Mouse (Mus musculus): ENCODE results near the gene Syt12. TPM values are rescaled to one million over a fixed set of nuclear protein-coding genes. Genes with fewer than 3 reads are reported as not detected.
A peak's percentile ranks its signal among the peaks of the same experiment; 100 is the strongest.

The Syt12 gene
- polyA plus RNA-seq, 1 experiment = not detected

DNA sequence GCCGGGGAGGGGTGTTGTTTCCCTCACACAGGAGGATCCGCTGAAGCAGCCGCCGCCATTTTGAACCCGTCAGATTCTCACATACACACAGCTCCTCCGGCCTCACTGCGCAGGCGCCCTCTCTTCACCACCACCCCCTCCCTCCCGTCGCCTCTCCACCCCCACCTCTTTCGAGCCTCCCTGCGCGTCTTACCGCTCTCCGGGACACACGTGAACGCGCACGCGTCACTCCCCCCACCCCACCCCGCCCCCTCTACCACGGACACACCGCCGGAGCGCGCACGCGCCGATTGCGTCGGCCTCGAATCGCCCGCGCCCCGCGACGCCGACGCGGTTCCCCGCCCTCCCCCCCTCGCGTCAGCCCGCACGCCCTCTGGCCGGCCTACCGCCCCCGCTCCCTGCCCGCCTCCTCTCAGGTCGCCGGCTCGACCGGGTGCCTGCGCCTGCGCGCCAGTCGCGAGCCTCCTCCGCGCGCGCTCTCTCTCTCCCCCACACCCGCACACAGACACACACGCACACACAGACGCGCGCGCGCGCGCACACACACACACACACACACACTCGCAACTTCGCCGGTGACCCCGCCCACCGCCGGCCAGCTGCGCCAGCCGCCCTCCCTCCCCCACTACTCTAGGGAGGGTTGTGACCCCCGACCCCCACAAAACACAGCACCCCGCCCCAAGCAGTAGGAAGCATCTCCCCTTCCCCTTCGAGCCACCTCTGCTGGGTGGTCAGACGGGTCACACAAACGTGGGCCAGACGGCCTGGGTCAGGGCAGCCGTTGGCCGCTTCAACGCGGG, 80.0 kb downstream of the Syt12 start:
- Histone ChIP-seq H3K27me3 (replicated peaks) (no peaks in the 10 kb centered on the region), H3K9me3 (no peaks in the 10 kb centered on the region), H3K4me1 (peaks cover 29% of the 10 kb centered on the region), H3K36me3 (replicated peaks; ENCODE audit: low read length) (peaks cover 19% of the 10 kb centered on the region), H3K4me3 (replicated peaks) (peak overlapping the region; percentile 93)
- no peak for TF ChIP-seq FLI1 (IDR thresholded peaks at IDR 0.05; ENCODE audit: low read length)
- no peak for TF ChIP-seq GATA1 (IDR thresholded peaks at IDR 0.05; ENCODE audit: borderline replicate concordance, low read length)

DNA sequence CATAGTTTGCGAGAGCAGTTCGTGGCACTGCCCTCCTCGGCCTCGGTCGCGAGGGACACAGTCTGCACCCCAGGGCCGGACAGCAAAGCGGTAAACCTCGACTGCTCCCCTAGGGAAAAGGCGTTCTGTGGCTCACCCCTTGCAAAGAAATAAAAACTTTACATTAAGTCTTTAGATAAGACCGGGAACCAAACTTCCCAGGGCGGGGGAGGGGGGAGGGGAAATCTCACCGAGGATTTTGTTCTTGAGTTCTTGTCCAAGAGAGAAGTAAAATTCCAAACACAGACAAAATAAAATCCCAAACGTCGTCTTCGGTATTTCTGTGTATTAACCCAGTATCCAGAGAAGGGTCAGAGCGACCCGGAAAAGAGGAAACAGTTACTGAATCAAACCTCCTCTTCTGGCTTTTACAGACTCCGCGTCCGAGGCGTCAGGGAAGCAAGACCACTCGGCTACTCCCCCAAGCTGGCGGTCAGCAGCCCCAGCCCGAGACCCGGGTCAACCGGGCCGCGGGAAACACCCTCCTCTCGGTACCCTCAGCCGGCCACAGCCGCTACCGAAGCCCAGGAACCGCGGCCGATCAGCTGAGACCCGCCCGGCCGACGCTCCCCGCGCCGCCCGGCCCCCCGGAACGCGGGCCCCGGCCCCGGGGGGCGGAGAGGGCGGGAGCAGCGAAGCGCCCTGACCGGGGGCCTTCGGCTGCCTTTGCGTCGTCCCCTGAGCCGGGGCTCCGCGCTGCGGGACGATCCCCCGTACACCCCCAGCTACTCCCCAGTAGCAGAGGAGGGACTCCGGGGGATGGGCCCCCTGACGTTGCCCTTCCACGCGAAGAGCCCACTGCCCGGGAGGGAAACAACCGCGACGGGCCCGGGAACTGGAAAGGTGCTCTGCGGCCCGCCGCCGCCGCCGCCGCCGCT, 80.9 kb downstream of the Syt12 start:
- H3K4me1 ChIP-seq = peaks cover 29% of the 10 kb centered on the region
- H3K27me3 ChIP-seq (replicated peaks) = no peaks in the 10 kb centered on the region
- H3K9me3 ChIP-seq = no peaks in the 10 kb centered on the region
- peaks cover 27% of the 10 kb centered on the region for H3K36me3 ChIP-seq (replicated peaks; ENCODE audit: low read length)
- peak overlapping the region; percentile 93 for H3K4me3 ChIP-seq (replicated peaks)
- TF ChIP-seq GATA1 (IDR thresholded peaks at IDR 0.05; ENCODE audit: borderline replicate concordance, low read length) = no peak
- no peak for TF ChIP-seq FLI1 (IDR thresholded peaks at IDR 0.05; ENCODE audit: low read length)

Other genes with a start within 250 kb of the Syt12 start
- 67.5 and 91.7 TPM in 2 replicates for gene Pold4, start 245.5 kb downstream of the Syt12 start, polyA plus RNA-seq (2012; ENCODE audit: insufficient read depth, low replicate concordance)
- 16.5 and 28.6 TPM in 2 replicates for gene Ssh3, start 208.3 kb downstream of the Syt12 start, polyA plus RNA-seq (2012; ENCODE audit: insufficient read depth, low replicate concordance)
- 5.6 TPM in 1 of 2 replicates, not detected in the other for gene Ankrd13d, start 194.3 kb downstream of the Syt12 start, polyA plus RNA-seq (2012; ENCODE audit: insufficient read depth, low replicate concordance)
- 265 and 541 TPM in 2 replicates for gene Grk2, start 171.2 kb downstream of the Syt12 start, polyA plus RNA-seq (2012; ENCODE audit: insufficient read depth, low replicate concordance)
- 9.4 and 14.6 TPM in 2 replicates for gene Kdm2a, start 79.2 kb downstream of the Syt12 start, polyA plus RNA-seq (2012; ENCODE audit: insufficient read depth, low replicate concordance)
- 0.16 TPM in 1 of 2 replicates, not detected in the other for gene Rhod, start 38.0 kb downstream of the Syt12 start, polyA plus RNA-seq (2012; ENCODE audit: insufficient read depth, low replicate concordance)
- gene 2010003K11Rik, start 21.1 kb upstream of the Syt12 start, polyA plus RNA-seq (2012; ENCODE audit: insufficient read depth, low replicate concordance) = 0.26 TPM in 1 of 2 replicates, not detected in the other
- 1.0 and 1.2 TPM in 2 replicates for gene Pcx, start 33.0 kb upstream of the Syt12 start, polyA plus RNA-seq (2012; ENCODE audit: insufficient read depth, low replicate concordance)
- 2.4 and 4.7 TPM in 2 replicates for gene Lrfn4, start 138.2 kb upstream of the Syt12 start, polyA plus RNA-seq (2012; ENCODE audit: insufficient read depth, low replicate concordance)
- 17.9 and 27.3 TPM in 2 replicates for gene Rce1, start 148.2 kb upstream of the Syt12 start, polyA plus RNA-seq (2012; ENCODE audit: insufficient read depth, low replicate concordance)
- gene Gm960, start 221.2 kb upstream of the Syt12 start, polyA plus RNA-seq (2012; ENCODE audit: insufficient read depth, low replicate concordance) = 16.2 TPM in 1 of 2 replicates, not detected in the other
- 0.39 TPM in 1 of 2 replicates, not detected in the other for gene Sptbn2, start 233.7 kb upstream of the Syt12 start, polyA plus RNA-seq (2012; ENCODE audit: insufficient read depth, low replicate concordance)